Mouse (Mus musculus): ENCODE results near the gene Chpf. TPM values are rescaled to one million over a fixed set of nuclear protein-coding genes. Genes with fewer than 3 reads are reported as not detected.

The Chpf gene
- polyA plus RNA-seq, 1 experiment from 2014 or later: 21.6 TPM

DNA sequence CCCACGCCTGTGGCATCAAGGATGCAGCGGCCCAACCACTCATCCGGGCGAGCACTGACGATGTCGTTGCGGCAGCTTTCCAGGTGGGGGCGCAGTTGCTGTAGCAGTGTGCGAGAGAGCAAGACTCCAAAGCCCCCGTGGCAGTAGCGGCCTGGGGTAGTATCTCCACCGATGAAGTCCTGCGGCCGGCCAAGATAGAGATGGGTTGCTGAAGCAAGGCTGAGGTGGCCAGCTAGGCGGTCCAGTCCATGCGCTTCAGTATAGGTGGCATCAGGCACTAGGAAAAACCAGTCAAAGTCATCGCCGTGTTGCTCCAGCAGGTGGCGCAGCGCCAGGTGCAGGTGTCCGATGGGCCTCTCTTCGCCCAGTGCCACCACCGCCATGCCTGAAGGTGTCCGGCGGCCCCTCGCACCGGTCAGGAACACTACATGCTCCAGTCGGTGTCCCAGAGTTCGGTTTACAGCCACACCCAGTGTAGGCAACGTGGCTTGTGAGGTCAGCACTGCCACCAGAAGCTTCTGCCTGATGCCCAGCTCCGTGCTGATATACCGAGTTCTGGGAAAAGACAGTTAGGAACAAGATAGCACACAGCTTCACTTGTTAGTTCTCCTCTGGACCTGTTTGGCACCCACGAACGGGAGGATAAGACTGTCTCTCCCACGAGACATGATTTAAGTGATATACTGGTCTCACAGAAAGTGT is 1.7 kb downstream of the Chpf start:
- 11% methylated on average over 35 of the region's 35 CpGs for WGBS
- H3K9ac ChIP-seq (ENCODE audit: low read length): peak overlapping the region; percentile 30; the same call in 1 of the 2 replicates
- H3K9me3 ChIP-seq (replicated peaks; ENCODE audit: control insufficient read depth, low read length): no peaks in the 10 kb centered on the region
- H3K4me1 ChIP-seq (ENCODE audit: control insufficient read depth, insufficient read depth, low read length): peaks cover 30% of the 10 kb centered on the region
- H3K4me2 ChIP-seq (ENCODE audit: low read length): peak overlapping the region; percentile 89
- H3K36me3 ChIP-seq (ENCODE audit: control insufficient read depth, insufficient read depth, low read length): peaks cover 49% of the 10 kb centered on the region
- H3K27ac ChIP-seq (ENCODE audit: low read depth, low read length): no peak overlapping the region
- DNase-seq (ENCODE audit: low spot score): peak; percentile 76
- peak overlapping the region; percentile 85 for H3K4me3 ChIP-seq (ENCODE audit: low read depth, low read length)
- peak; percentile 2; the same call in 1 of the 2 replicates for ATAC-seq
- H3K27me3 ChIP-seq (replicated peaks; ENCODE audit: control insufficient read depth, insufficient read depth, low read length): no peaks in the 10 kb centered on the region; the same call in 1 of the 2 replicates

DNA sequence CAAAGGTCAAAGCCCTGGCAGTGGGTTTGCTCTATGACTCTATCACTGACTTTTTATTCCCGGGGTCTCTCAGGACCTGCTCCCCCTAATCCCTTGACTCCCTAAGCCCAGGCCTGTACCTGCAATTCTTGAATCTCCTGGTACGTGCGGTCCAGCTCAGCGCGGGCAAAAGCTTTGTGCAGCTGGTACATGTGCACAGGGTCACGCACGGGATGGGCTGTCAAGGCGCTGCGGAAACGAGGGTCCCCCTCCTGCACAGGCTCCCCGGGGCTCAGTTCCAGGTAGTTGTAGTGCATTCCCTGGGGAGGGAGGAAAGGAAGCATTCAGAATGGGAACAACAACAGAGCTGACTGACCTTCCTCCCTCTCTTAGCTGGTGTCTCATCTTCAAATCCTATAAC is 2.7 kb downstream of the Chpf start:
- Histone ChIP-seq H3K4me1 (ENCODE audit: control insufficient read depth, insufficient read depth, low read length) (peaks cover 29% of the 10 kb centered on the region), H3K9ac (ENCODE audit: low read length) (no peak overlapping the region), H3K4me2 (ENCODE audit: low read length) (no peak overlapping the region), H3K36me3 (ENCODE audit: control insufficient read depth, insufficient read depth, low read length) (peaks cover 54% of the 10 kb centered on the region), H3K27ac (ENCODE audit: low read depth, low read length) (no peak overlapping the region), H3K4me3 (ENCODE audit: low read depth, low read length) (no peak overlapping the region), H3K9me3 (replicated peaks; ENCODE audit: control insufficient read depth, low read length) (no peaks in the 10 kb centered on the region), H3K27me3 (replicated peaks; ENCODE audit: control insufficient read depth, insufficient read depth, low read length) (no peaks in the 10 kb centered on the region)
- ATAC-seq: no peak
- 95% methylated on average over 11 of the region's 11 CpGs for WGBS
- no peak for DNase-seq (ENCODE audit: low spot score)

DNA sequence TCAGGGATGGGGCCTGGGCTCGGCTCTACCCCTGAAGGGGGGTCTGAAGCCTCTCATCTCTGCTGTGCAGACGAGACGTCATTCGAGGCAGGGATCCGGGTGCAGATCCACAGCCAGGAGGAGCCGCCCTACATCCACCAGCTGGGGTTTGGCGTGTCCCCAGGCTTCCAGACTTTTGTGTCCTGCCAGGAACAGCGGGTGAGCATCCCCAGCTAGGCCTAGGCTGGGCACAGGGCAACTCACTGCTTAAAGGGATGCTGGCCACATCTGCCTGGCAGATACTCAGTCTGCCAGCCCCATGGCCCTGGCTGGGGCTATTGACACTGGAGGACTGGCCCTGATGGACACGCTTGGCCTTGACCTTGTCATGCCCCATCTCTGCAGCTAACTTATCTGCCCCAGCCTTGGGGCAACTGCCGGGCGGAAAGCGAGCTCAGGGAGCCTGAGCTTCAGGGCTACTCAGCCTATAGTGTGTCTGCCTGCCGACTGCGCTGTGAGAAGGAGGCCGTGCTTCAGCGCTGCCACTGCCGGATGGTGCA is 9.8 kb downstream of the Chpf start:
- ATAC-seq: no peak
- H3K9ac ChIP-seq (ENCODE audit: low read length): no peak overlapping the region

DNA sequence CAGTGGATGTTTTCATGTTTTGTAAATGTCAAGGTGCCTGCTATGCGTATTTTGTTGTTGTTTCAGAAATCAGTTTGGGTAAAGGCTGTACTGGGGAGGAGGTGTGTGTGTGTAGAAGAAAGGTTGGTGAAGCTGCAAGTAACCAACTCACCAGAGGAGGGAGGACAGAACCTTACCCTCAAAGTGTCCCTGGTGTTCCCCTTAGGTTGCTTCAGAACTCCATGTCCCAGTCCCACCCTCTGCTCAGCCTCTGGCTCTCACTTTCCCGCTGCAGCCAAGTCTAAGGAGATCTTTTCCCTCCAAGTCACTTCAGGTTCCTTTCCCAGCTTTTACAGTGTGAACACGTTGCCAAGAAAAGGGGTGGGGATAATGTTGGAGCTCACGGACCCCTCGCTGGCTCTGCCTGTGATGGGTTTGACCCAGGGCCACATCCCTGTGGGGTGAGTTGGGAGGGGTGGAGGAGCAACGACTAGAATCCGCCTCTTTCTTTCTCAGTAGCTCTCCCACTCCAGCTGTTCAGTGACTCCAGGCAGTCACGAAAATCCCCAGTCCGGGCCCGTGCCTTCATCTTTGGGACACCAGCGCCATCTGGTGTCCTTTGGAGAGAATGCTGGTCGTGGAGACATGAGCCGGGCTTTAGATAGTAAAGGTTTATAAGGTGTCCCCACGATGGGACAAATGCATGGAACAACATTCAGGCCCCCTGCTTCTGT is 11.7 kb downstream of the Chpf start:
- Histone ChIP-seq H3K4me2 (ENCODE audit: low read length) (peak overlapping the region; percentile 14; the same call in 1 of the 2 replicates), H3K4me1 (ENCODE audit: control insufficient read depth, insufficient read depth, low read length) (0 out of 2 replicates have a peak, but pooled peaks cover 3% of the 10 kb centered on the region), H3K4me3 (ENCODE audit: low read depth, low read length) (no peak overlapping the region), H3K9ac (ENCODE audit: low read length) (no peak overlapping the region), H3K27ac (ENCODE audit: low read depth, low read length) (no peak overlapping the region), H3K27me3 (replicated peaks; ENCODE audit: control insufficient read depth, insufficient read depth, low read length) (no peaks in the 10 kb centered on the region), H3K9me3 (replicated peaks; ENCODE audit: control insufficient read depth, low read length) (no peaks in the 10 kb centered on the region), H3K36me3 (ENCODE audit: control insufficient read depth, insufficient read depth, low read length) (peaks cover 5% of the 10 kb centered on the region)
- WGBS: 6% methylated on average over 14 of the region's 14 CpGs
- ATAC-seq: peak; percentile 79
- DNase-seq (ENCODE audit: low spot score): peak; percentile 91

More for the DNA sequence above, 9.8 kb downstream of the Chpf start:
- Histone ChIP-seq H3K9me3 (replicated peaks; ENCODE audit: control insufficient read depth, low read length) (no peaks in the 10 kb centered on the region), H3K36me3 (ENCODE audit: control insufficient read depth, insufficient read depth, low read length) (peaks cover 25% of the 10 kb centered on the region), H3K4me3 (ENCODE audit: low read depth, low read length) (no peak overlapping the region), H3K4me2 (ENCODE audit: low read length) (no peak overlapping the region), H3K27me3 (replicated peaks; ENCODE audit: control insufficient read depth, insufficient read depth, low read length) (no peaks in the 10 kb centered on the region), H3K27ac (ENCODE audit: low read depth, low read length) (no peak overlapping the region), H3K4me1 (ENCODE audit: control insufficient read depth, insufficient read depth, low read length) (0 out of 2 replicates have a peak, but pooled peaks cover 3% of the 10 kb centered on the region)
- no peak for DNase-seq (ENCODE audit: low spot score)
- WGBS: 81% methylated on average over 17 of the region's 17 CpGs

DNA sequence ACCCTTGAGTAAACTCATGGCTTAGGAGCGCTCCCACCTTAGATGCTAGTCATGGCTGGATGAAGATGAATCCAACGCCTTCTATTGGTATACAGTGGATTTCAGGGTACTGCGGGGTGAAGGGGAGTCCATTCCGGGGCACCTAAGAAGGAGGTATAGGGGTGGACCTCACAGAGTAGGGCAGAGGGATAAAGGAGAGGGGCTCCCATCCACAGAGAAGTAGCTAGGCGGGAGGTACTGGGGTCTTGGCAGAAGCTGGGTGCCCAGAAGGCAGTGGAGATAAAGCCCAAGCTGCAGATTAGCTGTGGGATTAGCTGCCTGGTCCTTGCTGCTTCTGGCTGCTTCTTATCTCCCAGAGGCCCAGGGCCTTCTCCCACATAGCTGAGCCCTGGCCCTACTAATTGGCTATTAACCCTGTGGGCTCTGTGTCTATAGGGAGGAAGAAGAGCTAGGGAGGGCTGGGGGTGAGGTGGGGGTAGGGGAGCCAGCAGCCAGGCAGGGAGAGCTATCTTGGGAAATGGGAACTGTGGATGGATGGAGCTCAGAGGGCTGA is 15.4 kb downstream of the Chpf start:
- no peaks in the 10 kb centered on the region for H3K27me3 ChIP-seq (replicated peaks; ENCODE audit: control insufficient read depth, insufficient read depth, low read length)
- H3K4me1 ChIP-seq (ENCODE audit: control insufficient read depth, insufficient read depth, low read length): peaks cover 3% of the 10 kb centered on the region; the same call in 1 of the 2 replicates
- H3K4me3 ChIP-seq (ENCODE audit: low read depth, low read length): no peak overlapping the region
- WGBS: 63% methylated on average over 5 of the region's 5 CpGs
- H3K4me2 ChIP-seq (ENCODE audit: low read length): no peak overlapping the region
- H3K9ac ChIP-seq (ENCODE audit: low read length): 0 out of 2 replicates have a peak overlapping the region, but pooled peaks have one; percentile 13
- DNase-seq (ENCODE audit: low spot score): no peak
- no peak overlapping the region; the same call in 1 of the 2 replicates for H3K27ac ChIP-seq (ENCODE audit: low read depth, low read length)
- H3K36me3 ChIP-seq (ENCODE audit: control insufficient read depth, insufficient read depth, low read length): no peaks in the 10 kb centered on the region
- no peak for ATAC-seq
- no peaks in the 10 kb centered on the region for H3K9me3 ChIP-seq (replicated peaks; ENCODE audit: control insufficient read depth, low read length)

DNA sequence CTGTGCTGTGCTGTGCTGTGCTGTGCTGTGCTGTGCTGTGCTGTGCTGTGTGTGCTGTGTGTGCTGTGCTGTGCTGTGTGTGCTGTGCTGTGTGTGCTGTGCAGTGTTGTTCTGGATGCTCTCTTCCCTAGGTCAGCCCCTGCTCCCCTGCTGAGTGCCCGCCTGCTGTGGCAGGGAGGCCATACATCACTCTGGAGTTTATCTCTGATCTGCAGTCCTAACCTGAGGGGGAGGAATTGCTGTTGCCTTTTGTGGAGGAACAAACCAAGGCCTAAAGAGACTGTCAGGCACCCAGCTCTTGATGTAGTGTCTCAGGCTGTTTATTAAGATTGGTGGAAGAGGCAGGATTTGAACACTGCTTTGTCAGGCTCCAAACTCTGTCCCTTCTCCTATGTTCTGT is 16.5 kb downstream of the Chpf start:
- WGBS: 29% methylated on average over 1 of the region's 1 CpGs
- Histone ChIP-seq H3K9me3 (replicated peaks; ENCODE audit: control insufficient read depth, low read length) (no peaks in the 10 kb centered on the region), H3K27me3 (replicated peaks; ENCODE audit: control insufficient read depth, insufficient read depth, low read length) (peaks cover 7% of the 10 kb centered on the region), H3K9ac (ENCODE audit: low read length) (no peak overlapping the region), H3K36me3 (ENCODE audit: control insufficient read depth, insufficient read depth, low read length) (no peaks in the 10 kb centered on the region), H3K4me1 (ENCODE audit: control insufficient read depth, insufficient read depth, low read length) (peaks cover 9% of the 10 kb centered on the region; the same call in 1 of the 2 replicates), H3K27ac (ENCODE audit: low read depth, low read length) (no peak overlapping the region), H3K4me2 (ENCODE audit: low read length) (no peak overlapping the region), H3K4me3 (ENCODE audit: low read depth, low read length) (no peak overlapping the region)
- ATAC-seq: no peak
- DNase-seq (ENCODE audit: low spot score): no peak

DNA sequence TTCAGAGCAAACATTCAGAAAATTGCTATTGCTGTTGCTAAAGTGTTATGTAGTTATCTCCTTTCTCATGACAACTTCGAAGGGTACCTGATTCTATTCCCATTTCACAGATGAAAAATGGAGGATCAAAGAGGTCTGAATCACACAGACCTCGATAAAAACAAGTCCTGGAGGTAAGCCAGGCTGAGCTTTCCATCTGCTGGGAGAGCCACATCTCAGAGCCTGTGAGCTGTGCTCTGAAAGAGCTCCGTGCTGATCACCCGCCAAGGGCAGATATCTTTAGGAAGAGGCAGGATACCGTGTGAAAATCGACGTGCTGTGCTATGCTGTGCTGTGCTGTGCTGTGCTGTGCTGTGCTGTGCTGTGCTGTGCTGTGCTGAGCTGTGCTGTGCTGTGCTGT is 18.8 kb downstream of the Chpf start:
- DNase-seq (ENCODE audit: low spot score): no peak
- Histone ChIP-seq H3K9me3 (replicated peaks; ENCODE audit: control insufficient read depth, low read length) (no peaks in the 10 kb centered on the region), H3K4me3 (ENCODE audit: low read depth, low read length) (no peak overlapping the region), H3K36me3 (ENCODE audit: control insufficient read depth, insufficient read depth, low read length) (no peaks in the 10 kb centered on the region), H3K27ac (ENCODE audit: low read depth, low read length) (no peak overlapping the region), H3K27me3 (replicated peaks; ENCODE audit: control insufficient read depth, insufficient read depth, low read length) (peaks cover 7% of the 10 kb centered on the region), H3K9ac (ENCODE audit: low read length) (no peak overlapping the region), H3K4me1 (ENCODE audit: control insufficient read depth, insufficient read depth, low read length) (peaks cover 18% of the 10 kb centered on the region), H3K4me2 (ENCODE audit: low read length) (no peak overlapping the region)
- WGBS: 63% methylated on average over 7 of the region's 7 CpGs
- ATAC-seq: no peak

DNA sequence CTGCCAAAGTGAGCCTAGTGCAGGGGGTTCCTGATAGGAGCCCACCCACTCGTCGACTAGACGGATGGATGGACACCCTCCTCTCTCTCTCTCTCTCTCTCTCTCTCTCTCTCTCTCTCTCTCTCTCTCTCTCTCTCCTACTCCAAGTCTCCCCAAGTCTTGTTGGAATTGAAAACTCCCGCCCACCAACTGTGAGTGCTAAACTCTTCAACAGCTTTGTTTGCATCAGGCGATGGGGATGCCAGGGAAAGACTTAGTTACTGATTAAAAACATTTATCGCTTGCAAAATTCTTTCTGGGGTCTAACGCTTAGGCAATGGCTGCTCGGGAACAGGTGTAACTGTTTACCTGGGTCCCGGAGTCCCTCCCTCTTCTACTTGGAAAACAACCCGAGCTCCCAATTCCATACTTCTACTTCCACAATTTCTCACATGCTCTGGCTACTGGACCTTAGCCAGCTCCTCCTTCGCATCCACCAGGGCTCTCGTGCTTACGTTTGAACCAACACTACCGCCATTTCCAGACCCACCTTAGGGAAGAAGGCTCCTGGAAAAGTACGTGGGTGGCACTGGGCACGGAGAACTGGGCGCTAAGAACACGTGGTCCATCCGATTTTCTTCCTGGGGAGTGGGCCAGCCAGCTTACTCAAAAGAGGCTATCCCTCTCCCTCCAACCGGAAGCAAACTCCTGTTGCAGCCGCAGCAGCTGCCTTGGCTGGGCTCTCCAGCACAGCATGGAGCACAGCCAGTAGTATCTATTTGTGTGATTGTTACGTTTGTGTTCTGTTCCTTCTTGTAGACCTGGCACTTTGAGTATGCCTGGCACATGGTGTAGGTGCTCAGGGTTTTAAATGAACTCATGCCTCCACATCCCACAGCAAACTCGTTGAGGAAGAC is 20.1 kb downstream of the Chpf start:
- 17% methylated on average over 23 of the region's 23 CpGs for WGBS
- no peak for DNase-seq (ENCODE audit: low spot score)
- H3K4me3 ChIP-seq (ENCODE audit: low read depth, low read length): peak overlapping the region; percentile 22; the same call in 1 of the 2 replicates
- no peak overlapping the region for H3K27ac ChIP-seq (ENCODE audit: low read depth, low read length)
- no peak for ATAC-seq
- H3K4me1 ChIP-seq (ENCODE audit: control insufficient read depth, insufficient read depth, low read length): peaks cover 18% of the 10 kb centered on the region
- H3K36me3 ChIP-seq (ENCODE audit: control insufficient read depth, insufficient read depth, low read length): no peaks in the 10 kb centered on the region
- peak overlapping the region; percentile 53 for H3K4me2 ChIP-seq (ENCODE audit: low read length)
- H3K9me3 ChIP-seq (replicated peaks; ENCODE audit: control insufficient read depth, low read length): no peaks in the 10 kb centered on the region
- H3K27me3 ChIP-seq (replicated peaks; ENCODE audit: control insufficient read depth, insufficient read depth, low read length): peaks cover 7% of the 10 kb centered on the region
- H3K9ac ChIP-seq (ENCODE audit: low read length): peak overlapping the region; percentile 55

Data from forebrain, embryonic 14.5 days (tissue).